Mouse (Mus musculus) ovary, adult 2 months (tissue): ENCODE measurements around the gene Gm6882. TPM values are rescaled to one million over a fixed set of nuclear protein-coding genes. Genes with fewer than 3 reads are reported as not detected.

ENCODE experiments used
- polyA plus RNA-seq: library from polyadenylated mRNA; depleted of rRNA; stranded (reverse); fragments of >200 nt; gene quantifications from 2 replicates; pipeline ENCODE4 v1.2.3, GENCODE M21; 2012; rRNA removed

The Gm6882 gene
- polyA plus RNA-seq, result not detected in 2 replicates

GRCm38 (mm10) chr7:21432645-21433044 lies at the start of gene Gm6882:
Gene Gm6882, minus strand, starts transcription at chr7:21432745.

Other genes with a start within 250 kb of the Gm6882 start
- gene Gm5157, start 242.3 kb downstream of the Gm6882 start, polyA plus RNA-seq, result not detected in 2 replicates
- gene Vmn1r124, start 172.1 kb downstream of the Gm6882 start, polyA plus RNA-seq, result not detected in 2 replicates
- gene Vmn1r125, start 160.6 kb downstream of the Gm6882 start, polyA plus RNA-seq, result not detected in 2 replicates
- gene Vmn1r126, start 131.3 kb downstream of the Gm6882 start, polyA plus RNA-seq, result not detected in 2 replicates
- gene Vmn1r127, start 112.9 kb downstream of the Gm6882 start, polyA plus RNA-seq, result not detected in 2 replicates
- not detected in 2 replicates for gene Vmn1r128, start 83.4 kb downstream of the Gm6882 start, polyA plus RNA-seq
- gene Vmn1r129, start 71.5 kb downstream of the Gm6882 start, polyA plus RNA-seq, result not detected in 2 replicates
- gene Vmn1r130, start 79.0 kb upstream of the Gm6882 start, polyA plus RNA-seq, result not detected in 2 replicates
- not detected in 2 replicates for gene Vmn1r131, start 113.3 kb upstream of the Gm6882 start, polyA plus RNA-seq
- not detected in 2 replicates for gene Vmn1r132, start 181.3 kb upstream of the Gm6882 start, polyA plus RNA-seq